Mouse (Mus musculus): ENCODE results near the gene Pdxdc1.
"Not testable (repeated sequence)": the region's sequence is repeated elsewhere in the genome, so short reads cannot be mapped to it uniquely, and the experiment has no call there.

Gene Pdxdc1

GRCm38 (mm10) chr16:13883094-13883774 lies 19.7 kb downstream of the Pdxdc1 start:
- DNase-seq (ENCODE audit: low read depth, low spot score) = no peak

GRCm38 (mm10) chr16:13875483-13875882 lies 27.4 kb downstream of the Pdxdc1 start:
- no peak for DNase-seq (ENCODE audit: low read depth, low spot score)

GRCm38 (mm10) chr16:13867910-13868514 lies 34.9 kb downstream of the Pdxdc1 start:
- DNase-seq (ENCODE audit: low read depth, low spot score) = no peak

GRCm38 (mm10) chr16:13867406-13867805 lies 35.5 kb downstream of the Pdxdc1 start:
- DNase-seq (ENCODE audit: low read depth, low spot score) = not testable (repeated sequence)

GRCm38 (mm10) chr16:13866616-13867015 lies 36.3 kb downstream of the Pdxdc1 start:
- DNase-seq (ENCODE audit: low read depth, low spot score) = no peak

- DNase-seq (ENCODE audit: low read depth, low spot score) = no peak
Observed at GRCm38 (mm10) chr16:13866076-13866475, 36.9 kb downstream of the Pdxdc1 start.

- no peak for DNase-seq (ENCODE audit: low read depth, low spot score)
Observed at GRCm38 (mm10) chr16:13853886-13854285, 49.0 kb downstream of the Pdxdc1 start.

- DNase-seq (ENCODE audit: low read depth, low spot score) = no peak
Observed at GRCm38 (mm10) chr16:13851446-13851845, 51.5 kb downstream of the Pdxdc1 start.

GRCm38 (mm10) chr16:13848310-13848709 lies 54.6 kb downstream of the Pdxdc1 start:
- no peak for DNase-seq (ENCODE audit: low read depth, low spot score)

- no peak for DNase-seq (ENCODE audit: low read depth, low spot score)
Observed at GRCm38 (mm10) chr16:13846675-13847074, 56.3 kb downstream of the Pdxdc1 start.

GRCm38 (mm10) chr16:13845031-13845430 lies 57.9 kb downstream of the Pdxdc1 start:
- no peak for DNase-seq (ENCODE audit: low read depth, low spot score)

- DNase-seq (ENCODE audit: low read depth, low spot score) = no peak
Observed at GRCm38 (mm10) chr16:13840956-13841355, 62.0 kb downstream of the Pdxdc1 start.

GRCm38 (mm10) chr16:13840056-13840455 lies 62.9 kb downstream of the Pdxdc1 start:
- no peak for DNase-seq (ENCODE audit: low read depth, low spot score)

GRCm38 (mm10) chr16:13834382-13834781 lies 68.5 kb downstream of the Pdxdc1 start:
- no peak for DNase-seq (ENCODE audit: low read depth, low spot score)

GRCm38 (mm10) chr16:13831606-13832005 lies 71.3 kb downstream of the Pdxdc1 start:
- no peak for DNase-seq (ENCODE audit: low read depth, low spot score)

GRCm38 (mm10) chr16:13830444-13830843 lies 72.5 kb downstream of the Pdxdc1 start:
- no peak for DNase-seq (ENCODE audit: low read depth, low spot score)

GRCm38 (mm10) chr16:13826511-13826910 lies 76.4 kb downstream of the Pdxdc1 start:
- no peak for DNase-seq (ENCODE audit: low read depth, low spot score)

GRCm38 (mm10) chr16:13825781-13826490 lies 77.0 kb downstream of the Pdxdc1 start:
- DNase-seq (ENCODE audit: low read depth, low spot score) = no peak

GRCm38 (mm10) chr16:13820771-13821170 lies 82.2 kb downstream of the Pdxdc1 start:
- no peak for DNase-seq (ENCODE audit: low read depth, low spot score)

GRCm38 (mm10) chr16:13819806-13820500 lies 83.0 kb downstream of the Pdxdc1 start:
- DNase-seq (ENCODE audit: low read depth, low spot score) = peak; percentile 2

GRCm38 (mm10) chr16:13819394-13819743 lies 83.6 kb downstream of the Pdxdc1 start:
- no peak for DNase-seq (ENCODE audit: low read depth, low spot score)
